Mouse (Mus musculus) intestine, postnatal 0 days (tissue): Measurements from ENCODE around the gene Abcb4. TPM values are rescaled to one million over a fixed set of nuclear protein-coding genes. Genes with fewer than 3 reads are reported as not detected.

Experiments
- ATAC-seq: fragments of 200-750 bp; cut with Nextera tagmentation; 2 replicates; pipeline ENCODE4 v1.8.0; 2017; ENCODE audit warnings: mild to moderate bottlenecking, moderate TSS enrichment, moderate library complexity
- H3K27ac ChIP-seq: fragments of 300-500 bp; sonication (generic); 2 replicates; pipeline ENCODE4 v1.5.1; 2014; ENCODE audit warnings: mild to moderate bottlenecking, low read depth, low read length, moderate library complexity
- H3K27me3 ChIP-seq: fragments of 300-500 bp; sonication (generic); replicated peaks from 2 replicates; pipeline ENCODE4 v1.6.1; 2014; ENCODE audit warnings: low read length, mixed read lengths; ENCODE audit not compliant: control insufficient read depth, insufficient read depth
- H3K36me3 ChIP-seq: fragments of 300-500 bp; sonication (generic); 2 replicates; pipeline ENCODE4 v1.6.1; 2014; ENCODE audit warnings: mild to moderate bottlenecking, moderate library complexity; ENCODE audit not compliant: control insufficient read depth, insufficient read depth
- H3K4me1 ChIP-seq: fragments of 300-500 bp; sonication (generic); replicated peaks from 2 replicates; pipeline ENCODE4 v1.6.1; 2014; ENCODE audit warnings: antibody characterized with exemption, low read length, mixed read lengths; ENCODE audit not compliant: control insufficient read depth, insufficient read depth
- H3K4me2 ChIP-seq: fragments of 300-500 bp; sonication (generic); replicated peaks from 2 replicates; pipeline ENCODE4 v1.6.1; 2014; ENCODE audit warnings: low read depth, mild to moderate bottlenecking, moderate library complexity
- H3K4me3 ChIP-seq: fragments of 300-500 bp; sonication (generic); 2 replicates; pipeline ENCODE4 v1.5.1; 2014; ENCODE audit warnings: low read depth, low read length
- H3K9ac ChIP-seq: fragments of 300-500 bp; sonication (generic); 2 replicates; pipeline ENCODE4 v1.6.1; 2014; ENCODE audit warnings: mild to moderate bottlenecking, low read depth, low read length
- H3K9me3 ChIP-seq: fragments of 300-500 bp; sonication (generic); 2 replicates; pipeline ENCODE4 v1.6.1; 2016; ENCODE audit warnings: mixed run types; ENCODE audit not compliant: control insufficient read depth
- CTCF ChIP-seq: sonication (generic); IDR thresholded peaks from 2 replicates; pipeline ENCODE4 v1.5.1; 2016; ENCODE audit warnings: low read depth, mild to moderate bottlenecking, control low read depth, antibody characterized with exemption, moderate library complexity
- WGBS: fragments of 180-500 bp; shearing (Covaris S2); extraction: QIAGEN DNeasy Blood & Tissue Kit; methylation state at CpG from one replicate; pipeline ENCODE4 v1.1.7; 2014; 5-methylcytosine and 5-hydroxymethylcytosine counted together
- polyA plus RNA-seq: library from polyadenylated mRNA; unstranded; fragments of >200 nt; fragmentation: Nextera tagmentation; extraction: Ambion mirVana; gene quantifications from 2 replicates; pipeline ENCODE4 v1.2.1, GENCODE M21; 2015

Gene Abcb4
- polyA plus RNA-seq, 1 experiment from 2014 or later = 0.23 TPM

DNA sequence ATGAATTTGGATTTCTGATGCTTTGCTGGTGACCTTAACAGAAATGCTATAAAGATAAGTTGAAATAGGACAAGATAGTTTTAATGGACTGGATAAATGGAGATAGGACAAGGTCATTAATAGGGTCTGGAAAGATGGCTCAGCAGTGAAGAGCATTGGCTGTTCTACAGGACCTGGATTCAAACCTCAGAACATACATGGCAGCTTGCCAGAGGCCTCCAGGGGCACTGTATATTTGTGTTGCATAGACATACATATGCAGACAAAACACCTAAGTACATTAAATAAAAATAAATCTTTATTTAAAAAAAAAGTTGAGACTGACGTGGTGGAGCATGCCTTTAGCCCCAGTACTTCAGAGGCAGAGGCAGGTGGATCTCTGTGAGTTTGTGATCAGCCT lies 7.5 kb downstream of the Abcb4 start:
- Histone ChIP-seq H3K27me3 (no peaks in the 10 kb centered on the region), H3K4me2 (no peak overlapping the region), H3K4me1 (no peaks in the 10 kb centered on the region), H3K27ac (no peak overlapping the region), H3K4me3 (no peak overlapping the region), H3K36me3 (no peaks in the 10 kb centered on the region), H3K9ac (no peak overlapping the region), H3K9me3 (no peaks in the 10 kb centered on the region)
- no peak for TF ChIP-seq CTCF
- 63% methylated on average over 1 of the region's 1 CpGs for WGBS
- ATAC-seq = no peak

- 71% methylated on average over 6 of the region's 6 CpGs for WGBS
- Histone ChIP-seq H3K36me3 (no peaks in the 10 kb centered on the region), H3K27me3 (no peaks in the 10 kb centered on the region), H3K4me2 (no peak overlapping the region), H3K4me3 (no peak overlapping the region), H3K9ac (no peak overlapping the region), H3K9me3 (no peaks in the 10 kb centered on the region), H3K27ac (no peak overlapping the region), H3K4me1 (no peaks in the 10 kb centered on the region)
- no peak for ATAC-seq
- no peak for TF ChIP-seq CTCF
Measured at GRCm38 (mm10) chr5:8902141-8902817, 8.8 kb downstream of the Abcb4 start.

- Histone ChIP-seq H3K4me1 (no peaks in the 10 kb centered on the region), H3K9ac (no peak overlapping the region), H3K4me3 (no peak overlapping the region), H3K9me3 (no peaks in the 10 kb centered on the region), H3K4me2 (no peak overlapping the region), H3K36me3 (no peaks in the 10 kb centered on the region), H3K27me3 (no peaks in the 10 kb centered on the region), H3K27ac (no peak overlapping the region)
- 78% methylated on average over 6 of the region's 6 CpGs for WGBS
- no peak for TF ChIP-seq CTCF
- ATAC-seq = no peak
Measured at GRCm38 (mm10) chr5:8904539-8904938, 11.0 kb downstream of the Abcb4 start.

DNA sequence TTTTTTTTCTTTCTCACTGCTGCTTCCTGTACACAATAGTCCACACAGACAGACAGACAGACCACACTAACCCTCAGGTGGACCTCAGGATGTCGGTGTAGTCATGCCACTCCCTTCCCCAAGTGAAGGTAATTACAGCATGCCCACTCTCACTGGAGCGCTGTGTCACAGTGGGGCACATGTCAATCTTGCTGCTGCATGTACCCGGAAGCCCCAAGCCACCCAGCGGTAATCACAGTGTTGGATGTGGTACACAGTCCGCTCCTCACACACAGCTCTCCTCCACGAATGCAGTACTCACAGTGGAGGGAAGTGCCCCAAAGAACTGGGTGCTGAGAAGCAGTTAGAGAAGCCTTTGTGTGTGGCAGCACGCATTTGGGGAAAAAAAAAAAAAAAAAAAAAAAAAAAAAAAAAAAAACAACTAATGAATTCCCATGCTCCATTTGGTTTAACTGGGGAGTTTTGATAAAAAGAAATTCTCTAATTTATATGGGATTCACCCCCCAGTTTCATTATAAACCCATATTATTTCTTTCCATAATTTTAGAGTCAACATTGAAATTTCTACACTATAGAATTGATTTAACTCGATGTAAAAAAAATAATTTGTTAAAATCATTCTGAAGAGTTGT lies 18.2 kb downstream of the Abcb4 start:
- H3K4me1 ChIP-seq = no peaks in the 10 kb centered on the region
- WGBS = 77% methylated on average over 8 of the region's 8 CpGs
- H3K9me3 ChIP-seq = no peaks in the 10 kb centered on the region
- H3K27me3 ChIP-seq = no peaks in the 10 kb centered on the region
- no peak overlapping the region for H3K4me3 ChIP-seq
- H3K4me2 ChIP-seq = no peak overlapping the region
- H3K27ac ChIP-seq = no peak overlapping the region
- H3K9ac ChIP-seq = no peak overlapping the region
- ATAC-seq = no peak
- no peak for TF ChIP-seq CTCF
- no peaks in the 10 kb centered on the region for H3K36me3 ChIP-seq

DNA sequence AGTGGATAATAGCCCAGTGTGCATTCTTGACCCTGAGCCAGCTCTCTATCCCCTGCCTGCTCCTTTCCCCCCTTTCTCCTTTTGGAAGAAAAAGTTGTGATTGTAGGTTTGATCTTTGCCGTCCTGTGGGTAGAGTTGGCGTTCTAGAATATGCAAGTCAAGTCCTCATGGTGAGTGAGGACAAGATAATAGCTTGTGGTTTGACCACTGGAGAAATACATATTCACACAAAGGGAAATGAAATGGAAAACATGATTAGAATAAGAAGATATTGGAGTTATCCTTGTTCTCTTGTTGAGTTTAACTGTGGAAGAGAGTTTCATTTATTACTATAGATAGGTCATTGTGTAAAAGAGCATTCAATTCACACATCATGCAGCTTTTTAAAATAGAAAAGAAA lies 22.9 kb downstream of the Abcb4 start:
- H3K4me1 ChIP-seq = no peaks in the 10 kb centered on the region
- no peaks in the 10 kb centered on the region for H3K27me3 ChIP-seq
- H3K4me3 ChIP-seq = no peak overlapping the region
- H3K4me2 ChIP-seq = no peak overlapping the region
- H3K9ac ChIP-seq = no peak overlapping the region
- 88% methylated on average over 2 of the region's 2 CpGs for WGBS
- H3K9me3 ChIP-seq = no peaks in the 10 kb centered on the region
- H3K36me3 ChIP-seq = no peaks in the 10 kb centered on the region
- no peak for ATAC-seq
- no peak for TF ChIP-seq CTCF
- H3K27ac ChIP-seq = no peak overlapping the region

GRCm38 (mm10) chr5:8917069-8917468 lies 23.6 kb downstream of the Abcb4 start:
- Histone ChIP-seq H3K4me2 (no peak overlapping the region), H3K4me1 (no peaks in the 10 kb centered on the region), H3K4me3 (no peak overlapping the region), H3K9me3 (no peaks in the 10 kb centered on the region), H3K9ac (no peak overlapping the region), H3K36me3 (no peaks in the 10 kb centered on the region), H3K27me3 (no peaks in the 10 kb centered on the region), H3K27ac (no peak overlapping the region)
- no peak for TF ChIP-seq CTCF
- no peak for ATAC-seq
- WGBS = 81% methylated on average over 6 of the region's 6 CpGs
